Mouse (Mus musculus) small intestine, adult 2 months (tissue): ENCODE measurements around the gene Ubr2.

ENCODE experiments used
- CTCF ChIP-seq: fragments of 200-500 bp; IDR thresholded peaks from 2 replicates; pipeline ENCODE4 v1.5.1; 2012; ENCODE audit warnings: low read depth, mild to moderate bottlenecking, control low read depth, inconsistent platforms, low read length, moderate library complexity, mixed read lengths; ENCODE audit not compliant: insufficient replicate concordance, insufficient read length; ENCODE audit errors: extremely low read depth
- POLR2A ChIP-seq: fragments of 200-500 bp; IDR thresholded peaks from 2 replicates; pipeline ENCODE4 v1.6.1; 2012; ENCODE audit warnings: low read depth, mild to moderate bottlenecking, control low read depth, inconsistent platforms, low read length, moderate library complexity

- TF ChIP-seq POLR2A = no peak
- TF ChIP-seq CTCF = no peak
Measured at GRCm38 (mm10) chr17:46996484-46996883, 13.9 kb downstream of the Ubr2 start.
